Mouse (Mus musculus) CH12.LX (cell line): ENCODE measurements around the gene Rps29.

Source experiments
- CTCF ChIP-seq, 2 experiments: IDR thresholded peaks in 1 of 2; conservative IDR thresholded peaks in 1 of 2; 2 replicates each; pipeline ENCODE4 v1.5.1; 2011 to 2012; ENCODE audit warnings: low read depth in 2 of 2, low read length in 2 of 2, improper control_type of control experiment in 1 of 2, inconsistent platforms in 1 of 2, mild to moderate bottlenecking in 1 of 2, moderate library complexity in 1 of 2
- ELF1 ChIP-seq: IDR thresholded peaks from 2 replicates; pipeline ENCODE4 v1.6.1; 2014; ENCODE audit warnings: low read depth, mild to moderate bottlenecking, inconsistent platforms, low read length, improper control_type of control experiment
- EP300 ChIP-seq: IDR thresholded peaks from 2 replicates; pipeline ENCODE4 v1.6.1; 2011; ENCODE audit warnings: low read length, improper control_type of control experiment
- HCFC1 ChIP-seq: IDR thresholded peaks from 2 replicates; pipeline ENCODE4 v1.6.1; 2012; ENCODE audit warnings: low read depth, mild to moderate bottlenecking, inconsistent platforms, low read length, improper control_type of control experiment
- JUN ChIP-seq: IDR thresholded peaks from 2 replicates; pipeline ENCODE4 v1.6.1; 2011; ENCODE audit warnings: low read depth, mild to moderate bottlenecking, low read length, improper control_type of control experiment, moderate library complexity; ENCODE audit not compliant: insufficient read depth
- KAT2A ChIP-seq: IDR thresholded peaks from 2 replicates; pipeline ENCODE4 v1.6.1; 2012; ENCODE audit warnings: low read length, improper control_type of control experiment, inconsistent platforms; ENCODE audit not compliant: insufficient replicate concordance
- MXI1 ChIP-seq: IDR thresholded peaks from 2 replicates; pipeline ENCODE4 v1.6.1; 2011; ENCODE audit warnings: mild to moderate bottlenecking, low read depth, low read length, improper control_type of control experiment
- MYC ChIP-seq: IDR thresholded peaks from 2 replicates; pipeline ENCODE4 v1.6.1; 2011; ENCODE audit warnings: low read depth, mild to moderate bottlenecking, improper control_type of control experiment, low read length
- NELFE ChIP-seq: IDR thresholded peaks from 2 replicates; pipeline ENCODE4 v1.6.1; 2011; ENCODE audit warnings: low read depth, low read length, improper control_type of control experiment
- POLR2A ChIP-seq: IDR thresholded peaks from 2 replicates; pipeline ENCODE4 v1.6.1; 2011; ENCODE audit warnings: low read depth, mild to moderate bottlenecking, improper control_type of control experiment, low read length
- RCOR1 ChIP-seq: conservative IDR thresholded peaks from 2 replicates; pipeline ENCODE4 v1.6.1; 2012; ENCODE audit warnings: low read depth, mild to moderate bottlenecking, inconsistent platforms, low read length, improper control_type of control experiment
- USF2 ChIP-seq: conservative IDR thresholded peaks from 2 replicates; pipeline ENCODE4 v1.6.1; 2011; ENCODE audit warnings: low read depth, low read length, improper control_type of control experiment
- ZNF384 ChIP-seq: IDR thresholded peaks from 2 replicates; pipeline ENCODE4 v1.6.1; 2012; ENCODE audit warnings: low read depth, low read length, improper control_type of control experiment, inconsistent platforms

DNA sequence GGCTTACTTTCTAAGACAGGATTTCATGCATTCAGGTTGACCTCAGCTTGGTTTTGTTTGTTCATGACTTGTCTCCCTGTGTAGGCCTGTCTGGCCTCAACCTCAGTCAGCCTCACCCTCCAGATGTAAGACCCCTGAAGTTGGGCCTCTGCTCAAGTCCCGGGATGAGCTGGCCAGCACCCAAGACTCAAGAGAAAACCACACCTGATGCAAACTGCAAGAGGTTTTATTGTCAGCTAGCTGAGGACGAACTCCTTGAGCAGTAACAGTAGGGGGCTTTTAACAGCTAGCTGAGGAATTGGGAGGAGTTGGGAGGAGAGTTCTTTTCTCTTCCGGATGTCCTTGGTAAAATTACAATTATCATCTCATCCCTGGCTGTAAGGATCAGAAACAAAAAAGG, 18.5 kb upstream of the Rps29 start:
- TF ChIP-seq NELFE (no peak), EP300 (no peak), JUN (no peak), USF2 (no peak), HCFC1 (no peak), RCOR1 (no peak), CTCF (conservative IDR thresholded peaks at IDR 0.05 in 1 of 2, IDR thresholded peaks at IDR 0.05 in 1 of 2; ENCODE audit: low read depth in 2 of 2, low read length in 2 of 2) (no peak), KAT2A (no peak), MYC (no peak), MXI1 (no peak), ELF1 (no peak), ZNF384 (no peak), POLR2A (no peak)
